Mouse (Mus musculus) olfactory bulb, adult 2 months (tissue): ENCODE data around the gene Nubpl.

Source experiments
- CTCF ChIP-seq: fragments of 200-500 bp; IDR thresholded peaks from 2 replicates; pipeline ENCODE4 v1.5.1; 2012; ENCODE audit warnings: low read depth, mild to moderate bottlenecking, low read length, moderate library complexity; ENCODE audit not compliant: insufficient read depth
- POLR2A ChIP-seq: fragments of 200-500 bp; IDR thresholded peaks from 2 replicates; pipeline ENCODE4 v1.6.1; 2012; ENCODE audit warnings: mild to moderate bottlenecking, low read depth, low read length, moderate library complexity; ENCODE audit not compliant: insufficient read depth

DNA sequence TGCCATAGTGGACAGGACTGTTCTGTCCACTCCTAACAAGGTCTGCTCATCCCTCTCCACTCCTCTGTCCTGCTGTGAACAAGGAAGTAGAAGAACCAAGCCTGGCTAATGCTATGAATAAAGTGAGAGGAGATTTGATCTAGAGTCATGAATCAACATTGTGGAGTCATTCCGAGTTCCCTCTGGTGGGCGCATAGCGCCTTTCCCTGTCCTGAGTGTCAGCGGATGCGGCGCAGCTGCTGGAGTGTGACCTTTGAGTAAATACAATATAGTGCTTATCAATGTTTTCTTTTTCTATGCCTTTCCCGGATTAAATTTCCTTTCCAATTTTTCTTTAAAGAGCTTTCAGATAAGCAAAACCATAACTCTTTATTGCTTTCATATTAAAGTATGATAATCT is 208.8 kb downstream of the Nubpl start:
- no peak for TF ChIP-seq CTCF
- TF ChIP-seq POLR2A: no peak
